Mouse (Mus musculus): ENCODE data around the gene Gpatch8. TPM values are rescaled to one million over a fixed set of nuclear protein-coding genes. Genes with fewer than 3 reads are reported as not detected.
A peak's percentile ranks its signal among the peaks of the same experiment; 100 is the strongest.

Gene Gpatch8
- total and polyA plus RNA-seq, 3 experiments: 17.9 to 29.7 (median 25.8) TPM

- Histone ChIP-seq H3K36me3 (ENCODE audit: control insufficient read depth in 1 of 2, insufficient read depth in 2 of 2, low read length in 2 of 2) (peaks cover 0 to 26% of the 10 kb centered on the region in 2 experiments), H3K79me2 (ENCODE audit: control insufficient read depth, insufficient read depth, low read length, poor library complexity) (no peaks in the 10 kb centered on the region), H3K9ac (ENCODE audit: control insufficient read depth, low read depth, low read length, poor library complexity, severe bottlenecking) (no peak overlapping the region), H3K27ac (ENCODE audit: control insufficient read depth, low read depth, low read length) (no peak overlapping the region), H3K4me1 (ENCODE audit: control insufficient read depth in 1 of 2, insufficient read depth in 2 of 2, low read length in 2 of 2) (peaks cover 6 to 23% of the 10 kb centered on the region in 2 experiments), H3K4me3 (ENCODE audit: control insufficient read depth in 1 of 2, insufficient read depth in 1 of 2, low read depth in 2 of 2, low read length in 2 of 2) (no peak overlapping the region), H3K27me3 (ENCODE audit: control insufficient read depth in 1 of 2, insufficient read depth in 2 of 2, low read length in 2 of 2) (no peaks in the 10 kb centered on the region), H3K9me3 (replicated peaks; ENCODE audit: insufficient read depth, low read length) (no peaks in the 10 kb centered on the region)
- no peak for DNase-seq (ENCODE audit: low read depth, low spot score)
- TF ChIP-seq CHD1 (IDR thresholded peaks at IDR 0.05; ENCODE audit: low read depth, low read length) (no peak), POLR2AphosphoS2 (IDR thresholded peaks at IDR 0.05; ENCODE audit: low read length) (no peak)
Observed at GRCm38 (mm10) chr11:102479581-102479980, 76.6 kb downstream of the Gpatch8 start.

GRCm38 (mm10) chr11:102478671-102479070, 77.5 kb downstream of the Gpatch8 start:
- H3K4me3 ChIP-seq (ENCODE audit: control insufficient read depth in 1 of 2, insufficient read depth in 1 of 2, low read depth in 2 of 2, low read length in 2 of 2): no peak overlapping the region
- no peak for TF ChIP-seq CHD2 (IDR thresholded peaks at IDR 0.05; ENCODE audit: low read length)
- TF ChIP-seq NRF1 (IDR thresholded peaks at IDR 0.05; ENCODE audit: insufficient read depth, low read depth, low read length, poor library complexity, severe bottlenecking): no peak
- TF ChIP-seq E2F4 (IDR thresholded peaks at IDR 0.05; ENCODE audit: borderline replicate concordance, low read depth, low read length): no peak
- TF ChIP-seq MXI1 (IDR thresholded peaks at IDR 0.05; ENCODE audit: low read depth, low read length): no peak
- TF ChIP-seq MAX (IDR thresholded peaks at IDR 0.05; ENCODE audit: low read length): no peak
- TF ChIP-seq MYB (IDR thresholded peaks at IDR 0.05; ENCODE audit: low read depth, low read length): no peak
- no peaks in the 10 kb centered on the region for H3K27me3 ChIP-seq (ENCODE audit: control insufficient read depth in 1 of 2, insufficient read depth in 2 of 2, low read length in 2 of 2)
- H3K79me2 ChIP-seq (ENCODE audit: control insufficient read depth, insufficient read depth, low read length, poor library complexity): no peaks in the 10 kb centered on the region
- H3K9me3 ChIP-seq (replicated peaks; ENCODE audit: insufficient read depth, low read length): no peaks in the 10 kb centered on the region
- H3K9ac ChIP-seq (ENCODE audit: control insufficient read depth, low read depth, low read length, poor library complexity, severe bottlenecking): no peak overlapping the region
- peak; percentile 66 for DNase-seq (ENCODE audit: low read depth, low spot score)
- peaks cover 6 to 23% of the 10 kb centered on the region in 2 experiments for H3K4me1 ChIP-seq (ENCODE audit: control insufficient read depth in 1 of 2, insufficient read depth in 2 of 2, low read length in 2 of 2)
- H3K36me3 ChIP-seq (ENCODE audit: control insufficient read depth in 1 of 2, insufficient read depth in 2 of 2, low read length in 2 of 2): peaks cover 0 to 26% of the 10 kb centered on the region in 2 experiments
- H3K27ac ChIP-seq (ENCODE audit: control insufficient read depth, low read depth, low read length): no peak overlapping the region

GRCm38 (mm10) chr11:102475027-102475426, 81.2 kb downstream of the Gpatch8 start:
- TF ChIP-seq EP300 (IDR thresholded peaks at IDR 0.05; ENCODE audit: low read depth in 1 of 2, low read length in 2 of 2): peak in 1 of 2 experiments; percentile 31; a peak in 1 of 4 replicates
- no peak for TF ChIP-seq MYC (IDR thresholded peaks at IDR 0.05; ENCODE audit: low read depth, low read length)
- no peak for TF ChIP-seq E2F4 (IDR thresholded peaks at IDR 0.05; ENCODE audit: borderline replicate concordance, low read depth, low read length)
- TF ChIP-seq GATA1 (IDR thresholded peaks at IDR 0.05; ENCODE audit: low read depth, low read length): peak; percentile 50; the same call in 1 of the 2 replicates
- TF ChIP-seq UBTF (IDR thresholded peaks at IDR 0.05; ENCODE audit: borderline replicate concordance, insufficient read depth, low read depth, low read length): no peak
- TF ChIP-seq TBP (IDR thresholded peaks at IDR 0.05; ENCODE audit: low read depth, low read length): 0 out of 2 replicates have a peak, but pooled peaks have one; percentile 25
- TF ChIP-seq TAL1 (IDR thresholded peaks at IDR 0.05; ENCODE audit: low read length): peak; percentile 23; the same call in 1 of the 2 replicates
- no peak for TF ChIP-seq POLR2AphosphoS2 (IDR thresholded peaks at IDR 0.05; ENCODE audit: low read length)
- peak; percentile 48; the same call in 1 of the 2 replicates for TF ChIP-seq SIN3A (IDR thresholded peaks at IDR 0.05; ENCODE audit: low read length)
- H3K27ac ChIP-seq (ENCODE audit: control insufficient read depth, low read depth, low read length): peak overlapping the region; percentile 62
- peak; percentile 66 for DNase-seq (ENCODE audit: low read depth, low spot score)

More at GRCm38 (mm10) chr11:102475027-102475426, 81.2 kb downstream of the Gpatch8 start:
- Histone ChIP-seq H3K4me3 (ENCODE audit: control insufficient read depth in 1 of 2, insufficient read depth in 1 of 2, low read depth in 2 of 2, low read length in 2 of 2) (no peak overlapping the region), H3K9ac (ENCODE audit: control insufficient read depth, low read depth, low read length, poor library complexity, severe bottlenecking) (no peak overlapping the region), H3K36me3 (ENCODE audit: control insufficient read depth in 1 of 2, insufficient read depth in 2 of 2, low read length in 2 of 2) (peaks cover 0 to 12% of the 10 kb centered on the region in 2 experiments), H3K9me3 (replicated peaks; ENCODE audit: insufficient read depth, low read length) (no peaks in the 10 kb centered on the region), H3K79me2 (ENCODE audit: control insufficient read depth, insufficient read depth, low read length, poor library complexity) (no peaks in the 10 kb centered on the region), H3K27me3 (ENCODE audit: control insufficient read depth in 1 of 2, insufficient read depth in 2 of 2, low read length in 2 of 2) (no peaks in the 10 kb centered on the region), H3K4me1 (ENCODE audit: control insufficient read depth in 1 of 2, insufficient read depth in 2 of 2, low read length in 2 of 2) (peaks cover 12 to 13% of the 10 kb centered on the region in 2 experiments)
